Mouse (Mus musculus) embryonic facial prominence, embryonic 10.5 days (tissue): ENCODE data around the gene Sh3bgr. TPM values are rescaled to one million over a fixed set of nuclear protein-coding genes. Genes with fewer than 3 reads are reported as not detected.

Source experiments
- DNase-seq: peaks from one replicate; pipeline ENCODE4 v3.0.0-alpha.2; 2017; ENCODE audit warnings: low spot score
- H3K27ac ChIP-seq: fragments of 300-500 bp; sonication (generic); replicated peaks from 2 replicates; pipeline ENCODE4 v1.5.1; 2016; ENCODE audit warnings: mild to moderate bottlenecking
- H3K27me3 ChIP-seq: fragments of 300-500 bp; sonication (generic); replicated peaks from 2 replicates; pipeline ENCODE4 v1.6.1; 2016; ENCODE audit warnings: low read depth, mild to moderate bottlenecking; ENCODE audit not compliant: poor library complexity, severe bottlenecking
- H3K36me3 ChIP-seq: fragments of 300-500 bp; sonication (generic); replicated peaks from 2 replicates; pipeline ENCODE4 v1.6.1; 2016; ENCODE audit warnings: mild to moderate bottlenecking, moderate library complexity
- H3K4me1 ChIP-seq: fragments of 300-500 bp; sonication (generic); 2 replicates; pipeline ENCODE4 v1.6.1; 2016
- H3K4me3 ChIP-seq: fragments of 300-500 bp; sonication (generic); 2 replicates; pipeline ENCODE4 v1.5.1; 2016; ENCODE audit warnings: mild to moderate bottlenecking, moderate library complexity
- H3K9me3 ChIP-seq: fragments of 300-500 bp; sonication (generic); 2 replicates; pipeline ENCODE4 v1.6.1; 2016; ENCODE audit warnings: mild to moderate bottlenecking
- WGBS: fragments of 180-500 bp; shearing (Covaris S2); methylation state at CpG from one replicate; pipeline ENCODE4 v1.1.7; 2016; 5-methylcytosine and 5-hydroxymethylcytosine counted together
- polyA plus RNA-seq: library from polyadenylated mRNA; unstranded; fragments of >200 nt; fragmentation: Nextera tagmentation; extraction: Ambion mirVana; gene quantifications from 2 replicates; pipeline ENCODE4 v1.2.1, GENCODE M21; 2016

Gene Sh3bgr
- polyA plus RNA-seq, 1 experiment from 2014 or later: 1.7 TPM

- H3K27me3 ChIP-seq: no peaks in the 10 kb centered on the region
- no peak overlapping the region for H3K4me3 ChIP-seq
- no peaks in the 10 kb centered on the region for H3K9me3 ChIP-seq
- H3K36me3 ChIP-seq: no peaks in the 10 kb centered on the region
- DNase-seq: no peak
- no peaks in the 10 kb centered on the region for H3K4me1 ChIP-seq
- WGBS: 85% methylated on average over 3 of the region's 3 CpGs
- no peak overlapping the region for H3K27ac ChIP-seq
These were observed 21.7 kb downstream of the Sh3bgr start for GRCm38 (mm10) chr16:96221959-96222358.

GRCm38 (mm10) chr16:96222452-96222851, 22.2 kb downstream of the Sh3bgr start:
- no peaks in the 10 kb centered on the region for H3K9me3 ChIP-seq
- H3K36me3 ChIP-seq: no peaks in the 10 kb centered on the region
- H3K27ac ChIP-seq: no peak overlapping the region
- H3K4me1 ChIP-seq: no peaks in the 10 kb centered on the region
- no peak for DNase-seq
- H3K4me3 ChIP-seq: no peak overlapping the region
- H3K27me3 ChIP-seq: no peaks in the 10 kb centered on the region
- 77% methylated on average over 1 of the region's 1 CpGs for WGBS

- H3K27me3 ChIP-seq: no peaks in the 10 kb centered on the region
- H3K36me3 ChIP-seq: no peaks in the 10 kb centered on the region
- H3K9me3 ChIP-seq: no peaks in the 10 kb centered on the region
- DNase-seq: no peak
- WGBS: 86% methylated on average over 13 of the region's 13 CpGs
- no peaks in the 10 kb centered on the region for H3K4me1 ChIP-seq
- H3K27ac ChIP-seq: no peak overlapping the region
- H3K4me3 ChIP-seq: no peak overlapping the region
These were observed 28.2 kb downstream of the Sh3bgr start for GRCm38 (mm10) chr16:96228438-96228837.

GRCm38 (mm10) chr16:96229044-96229555, 28.9 kb downstream of the Sh3bgr start:
- H3K4me3 ChIP-seq: no peak overlapping the region
- H3K4me1 ChIP-seq: no peaks in the 10 kb centered on the region
- no peaks in the 10 kb centered on the region for H3K36me3 ChIP-seq
- no peaks in the 10 kb centered on the region for H3K27me3 ChIP-seq
- H3K27ac ChIP-seq: no peak overlapping the region
- DNase-seq: no peak
- WGBS: 71% methylated on average over 8 of the region's 8 CpGs
- H3K9me3 ChIP-seq: no peaks in the 10 kb centered on the region

- 32% methylated on average over 11 of the region's 11 CpGs for WGBS
- Histone ChIP-seq H3K4me3 (no peak overlapping the region), H3K36me3 (no peaks in the 10 kb centered on the region), H3K4me1 (0 out of 2 replicates have a peak, but pooled peaks cover 1% of the 10 kb centered on the region), H3K9me3 (no peaks in the 10 kb centered on the region), H3K27ac (no peak overlapping the region), H3K27me3 (no peaks in the 10 kb centered on the region)
- peak; percentile 84 for DNase-seq
These were observed 30.2 kb downstream of the Sh3bgr start for GRCm38 (mm10) chr16:96230411-96230810.

GRCm38 (mm10) chr16:96231251-96231650, 31.0 kb downstream of the Sh3bgr start:
- 93% methylated on average over 4 of the region's 4 CpGs for WGBS
- 0 out of 2 replicates have a peak, but pooled peaks cover 6% of the 10 kb centered on the region for H3K4me1 ChIP-seq
- no peak overlapping the region for H3K4me3 ChIP-seq
- H3K27me3 ChIP-seq: no peaks in the 10 kb centered on the region
- H3K36me3 ChIP-seq: no peaks in the 10 kb centered on the region
- H3K27ac ChIP-seq: no peak overlapping the region
- no peak for DNase-seq
- no peaks in the 10 kb centered on the region for H3K9me3 ChIP-seq

GRCm38 (mm10) chr16:96231974-96232373, 31.7 kb downstream of the Sh3bgr start:
- DNase-seq: no peak
- H3K9me3 ChIP-seq: no peaks in the 10 kb centered on the region
- no peaks in the 10 kb centered on the region for H3K27me3 ChIP-seq
- no peak overlapping the region for H3K4me3 ChIP-seq
- H3K36me3 ChIP-seq: no peaks in the 10 kb centered on the region
- H3K4me1 ChIP-seq: 0 out of 2 replicates have a peak, but pooled peaks cover 6% of the 10 kb centered on the region
- 89% methylated on average over 8 of the region's 8 CpGs for WGBS
- no peak overlapping the region for H3K27ac ChIP-seq

- WGBS: 90% methylated on average over 8 of the region's 8 CpGs
- Histone ChIP-seq H3K27ac (no peak overlapping the region), H3K9me3 (no peaks in the 10 kb centered on the region), H3K4me1 (0 out of 2 replicates have a peak, but pooled peaks cover 6% of the 10 kb centered on the region), H3K36me3 (no peaks in the 10 kb centered on the region), H3K27me3 (no peaks in the 10 kb centered on the region), H3K4me3 (no peak overlapping the region)
- DNase-seq: no peak
These were observed 33.7 kb downstream of the Sh3bgr start for GRCm38 (mm10) chr16:96233996-96234395.

GRCm38 (mm10) chr16:96235366-96235970, 35.2 kb downstream of the Sh3bgr start, which contains the start of gene B3galt5:
TSS of gene B3galt5 (plus strand) at chr16:96235801.
- Histone ChIP-seq H3K9me3 (no peaks in the 10 kb centered on the region), H3K36me3 (no peaks in the 10 kb centered on the region), H3K27ac (peak within 1 kb of the TSS; percentile 72), H3K4me3 (peak within 1 kb of the TSS; percentile 13; the same call in 1 of the 2 replicates), H3K27me3 (no peaks in the 10 kb centered on the region), H3K4me1 (0 out of 2 replicates have a peak, but pooled peaks cover 6% of the 10 kb centered on the region)
- peak; percentile 30 for DNase-seq
- 58% methylated on average over 17 of the region's 17 CpGs for WGBS

- 80% methylated on average over 6 of the region's 6 CpGs for WGBS
- Histone ChIP-seq H3K4me1 (no peaks in the 10 kb centered on the region), H3K27ac (no peak overlapping the region), H3K27me3 (no peaks in the 10 kb centered on the region), H3K9me3 (peaks cover 4% of the 10 kb centered on the region; the same call in 1 of the 2 replicates), H3K36me3 (no peaks in the 10 kb centered on the region), H3K4me3 (no peak overlapping the region)
- DNase-seq: no peak
These were observed 44.2 kb downstream of the Sh3bgr start for GRCm38 (mm10) chr16:96244496-96244895.

- DNase-seq: peak; percentile 5
- Histone ChIP-seq H3K27ac (no peak overlapping the region), H3K9me3 (peaks cover 4% of the 10 kb centered on the region; the same call in 1 of the 2 replicates), H3K27me3 (no peaks in the 10 kb centered on the region), H3K4me1 (no peaks in the 10 kb centered on the region), H3K36me3 (no peaks in the 10 kb centered on the region), H3K4me3 (no peak overlapping the region)
- WGBS: 86% methylated on average over 7 of the region's 7 CpGs
These were observed 49.4 kb downstream of the Sh3bgr start for GRCm38 (mm10) chr16:96249635-96250034.

- H3K4me1 ChIP-seq: no peaks in the 10 kb centered on the region
- no peak overlapping the region for H3K27ac ChIP-seq
- peak; percentile 3 for DNase-seq
- WGBS: 93% methylated on average over 1 of the region's 1 CpGs
- no peaks in the 10 kb centered on the region for H3K27me3 ChIP-seq
- no peak overlapping the region for H3K4me3 ChIP-seq
- peaks cover 4% of the 10 kb centered on the region; the same call in 1 of the 2 replicates for H3K9me3 ChIP-seq
- no peaks in the 10 kb centered on the region for H3K36me3 ChIP-seq
These were observed 51.9 kb downstream of the Sh3bgr start for GRCm38 (mm10) chr16:96252146-96252545.

GRCm38 (mm10) chr16:96258429-96258828, 58.2 kb downstream of the Sh3bgr start:
- Histone ChIP-seq H3K9me3 (no peaks in the 10 kb centered on the region), H3K27ac (no peak overlapping the region), H3K4me1 (no peaks in the 10 kb centered on the region), H3K36me3 (no peaks in the 10 kb centered on the region), H3K27me3 (no peaks in the 10 kb centered on the region), H3K4me3 (no peak overlapping the region)
- 89% methylated on average over 8 of the region's 8 CpGs for WGBS
- DNase-seq: no peak
